Mouse (Mus musculus): ENCODE results near the gene Praf2. TPM values are rescaled to one million over a fixed set of nuclear protein-coding genes. Genes with fewer than 3 reads are reported as not detected.

Gene Praf2
- total RNA-seq, 4 experiments from 2014 or later, result 4.3 to 6.7 (median 5.7) TPM

GRCm38 (mm10) chrX:7778450-7779244, 50.4 kb downstream of the Praf2 start:
- no peak for DNase-seq (ENCODE audit: low spot score)

DNA sequence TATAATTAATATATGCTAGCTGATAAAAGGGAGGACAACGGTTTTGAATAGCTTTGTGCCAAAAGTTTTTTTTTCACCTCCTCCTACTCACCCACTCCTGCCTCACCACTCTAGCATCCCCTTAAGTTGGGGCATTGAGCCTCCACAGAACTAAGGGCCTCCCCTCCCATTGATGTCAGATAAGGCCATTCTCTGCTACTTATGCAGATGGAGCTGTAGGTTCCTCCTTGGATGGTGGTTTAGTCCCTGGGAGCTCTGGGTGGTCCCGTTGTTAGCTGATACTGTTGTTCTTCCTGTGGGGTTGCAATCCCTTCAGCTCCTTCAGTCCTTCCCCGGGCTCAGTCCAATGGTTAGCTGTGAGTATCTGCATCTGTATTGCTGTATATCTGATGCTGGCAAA, 51.1 kb downstream of the Praf2 start:
- DNase-seq (ENCODE audit: low spot score), result no peak

Other genes starting within 250 kb of the Praf2 start
- not detected for gene Foxp3, start 154.8 kb upstream of the Praf2 start, total RNA-seq (2022)
- 1 to 10 TPM; 3.5 to 5.7 (median 4.6) TPM for gene Ppp1r3f, start 154.2 kb upstream of the Praf2 start, total RNA-seq (2022)
- gene Ccdc22, start 122.9 kb upstream of the Praf2 start, total RNA-seq (2022), result 10 to 100 TPM in 3 of 4 experiments, 1 to 10 TPM in 1; 8.5 to 11.9 (median 11.1) TPM
- not detected for gene Cacna1f, start 121.4 kb upstream of the Praf2 start, total RNA-seq (2022)
- 1 to 10 TPM; 2.9 to 5.4 (median 3.8) TPM for gene Syp, start 90.0 kb upstream of the Praf2 start, total RNA-seq (2022)
- 10 to 100 TPM; 18.8 to 22.2 (median 19.5) TPM for gene Prickle3, start 71.2 kb upstream of the Praf2 start, total RNA-seq (2022)
- gene Plp2, start 57.0 kb upstream of the Praf2 start, total RNA-seq (2022), result 10 to 100 TPM; 39.8 to 56.9 (median 51.1) TPM
- 10 to 100 TPM; 26.1 to 30.3 (median 28.8) TPM for gene Magix, start 47.2 kb upstream of the Praf2 start, total RNA-seq (2022)
- 10 to 100 TPM; 18.3 to 21.9 (median 21.3) TPM for gene Gpkow, start 31.3 kb upstream of the Praf2 start, total RNA-seq (2022)
- gene Wdr45, start 14.1 kb upstream of the Praf2 start, total RNA-seq (2022), result 10 to 100 TPM; 34.4 to 60.5 (median 46.7) TPM
- not detected for gene Gm45208, start 6.2 kb upstream of the Praf2 start, total RNA-seq (2022)
- 1 to 10 TPM in 1 of 4 experiments, under 1 TPM in 3; 0.37 to 1.0 (median 0.73) TPM for gene Ccdc120, start 22.5 kb downstream of the Praf2 start, total RNA-seq (2022)
- 10 to 100 TPM; 11.9 to 16.9 (median 14.8) TPM for gene Tfe3, start 34.1 kb downstream of the Praf2 start, total RNA-seq (2022)
- gene Gripap1, start 61.3 kb downstream of the Praf2 start, total RNA-seq (2022), result 10 to 100 TPM; 23.1 to 26.1 (median 24.7) TPM
- under 1 TPM; 0.23 to 0.30 (median 0.27) TPM for gene Kcnd1, start 93.8 kb downstream of the Praf2 start, total RNA-seq (2022)
- 10 to 100 TPM; 20.0 to 24.9 (median 21.5) TPM for gene Otud5, start 112.9 kb downstream of the Praf2 start, total RNA-seq (2022)
- 1 to 10 TPM; 2.4 to 6.1 (median 3.7) TPM for gene Pim2, start 149.8 kb downstream of the Praf2 start, total RNA-seq (2022)
- 10 to 100 TPM in 3 of 4 experiments, 1 to 10 TPM in 1; 8.9 to 18.3 (median 13.5) TPM for gene Slc35a2, start 155.6 kb downstream of the Praf2 start, total RNA-seq (2022)
- gene Pqbp1, start 170.8 kb downstream of the Praf2 start, total RNA-seq (2022), result 10 to 100 TPM; 20.0 to 24.0 (median 20.9) TPM
- 10 to 100 TPM; 44.7 to 50.5 (median 46.7) TPM for gene Timm17b, start 170.9 kb downstream of the Praf2 start, total RNA-seq (2022)
- gene Gm10491, start 179.4 kb downstream of the Praf2 start, total RNA-seq (2022), result not detected
- not detected for gene Gm10490, start 181.1 kb downstream of the Praf2 start, total RNA-seq (2022)
- under 1 TPM; 0.11 to 0.20 (median 0.16) TPM for gene Pcsk1n, start 191.4 kb downstream of the Praf2 start, total RNA-seq (2022)
- gene Eras, start 200.2 kb downstream of the Praf2 start, total RNA-seq (2022), result not detected
- 10 to 100 TPM; 10.4 to 11.5 (median 10.9) TPM for gene Hdac6, start 219.4 kb downstream of the Praf2 start, total RNA-seq (2022)
- gene Gata1, start 249.6 kb downstream of the Praf2 start, total RNA-seq (2022), result under 1 TPM in 1 of 4 experiments, not detected in 3; 0.32 TPM